In genomic region chr6:49318966-49319594, GRCm38 (mm10) we compare ENCODE assay signal across 8 mouse cellular contexts. TPM values are rescaled to one million over a fixed set of nuclear protein-coding genes. Genes with fewer than 3 reads are reported as not detected.
A peak's percentile ranks its signal among the peaks of the same experiment; 100 is the strongest.
DNase-seq lines count a peak whose midpoint lies in the region; ATAC-seq lines count a peak whose summit lies in the region.

Gene Ccdc126 (plus strand): TSS chr6:49319274.

- peak; percentile 95 to 98 for DNase-seq in adrenal gland, adult 18-20 months (ENCODE audit: low spot score in 2 of 2)
- peak; percentile 99 for DNase-seq in embryo, embryonic 11 days
- DNase-seq in gastrocnemius, postnatal 25 days, result peak; percentile 98
- DNase-seq in intestine, embryonic 14.5 days (ENCODE audit: low spot score), result peak; percentile 98
- DNase-seq in left cerebral cortex, postnatal 14 days (ENCODE audit: low spot score in 2 of 2), result peak; percentile 98 to 99
- DNase-seq in mesoderm, embryonic 11.5 days (ENCODE audit: low read depth, low spot score), result peak; percentile 98
- DNase-seq in right cerebral cortex, postnatal 36 days (ENCODE audit: low spot score in 2 of 2), result peak; percentile 97 to 98
- peak; percentile 98 for DNase-seq in yolk sac, embryonic 10.5 days (ENCODE audit: low spot score)

- H3K4me3 ChIP-seq in intestine, embryonic 14.5 days (ENCODE audit: low read depth, low read length), result peak within 1 kb of the TSS; percentile 69

- under 1% methylated on average over 45 of the region's 47 CpGs for WGBS in intestine, embryonic 14.5 days

- H3K4me1 ChIP-seq in intestine, embryonic 14.5 days (replicated peaks; ENCODE audit: control insufficient read depth, insufficient read depth, low read length), result peaks cover 14% of the 10 kb centered on the region

- peak within 1 kb of the TSS; percentile 61 for H3K4me2 ChIP-seq in intestine, embryonic 14.5 days (ENCODE audit: low read length)

- no peaks in the 10 kb centered on the region for H3K36me3 ChIP-seq in intestine, embryonic 14.5 days (ENCODE audit: control insufficient read depth, insufficient read depth, low read length)

- no peaks in the 10 kb centered on the region for H3K27me3 ChIP-seq in intestine, embryonic 14.5 days (replicated peaks; ENCODE audit: control insufficient read depth, insufficient read depth, low read length)

- no peaks in the 10 kb centered on the region for H3K9me3 ChIP-seq in intestine, embryonic 14.5 days (ENCODE audit: control insufficient read depth, low read length)

- peak within 1 kb of the TSS; percentile 84 for H3K9ac ChIP-seq in intestine, embryonic 14.5 days (ENCODE audit: low read length)

- H3K27ac ChIP-seq in intestine, embryonic 14.5 days (ENCODE audit: low read depth), result peak within 1 kb of the TSS; percentile 80

- ATAC-seq in intestine, embryonic 14.5 days (replicated peaks; ENCODE audit: low FRiP score, low TSS enrichment, low read depth), result peak; percentile 98

- intact Hi-C loops in left cerebral cortex, postnatal 14 days (cut with DNase I), result loop anchor here (2.0 kb wide), 2 partner anchors 48 to 78 kb away; no protein-coding TSS in a partner anchor

RNA-seq across cellular contexts. Expression of gene Ccdc126, which starts in this region (rescaled TPM):
- 10 to 100 TPM; 10.1 to 16.1 TPM for total RNA-seq in adrenal gland, adult 18-20 months (2021)
- 1 to 10 TPM; 1.8 to 2.0 TPM for total RNA-seq in gastrocnemius, postnatal 25 days (2021)
- polyA plus RNA-seq in intestine, embryonic 14.5 days (2014; fragmentation: Nextera tagmentation; extraction: Ambion mirVana), result 13.7 and 15.1 TPM in 2 replicates
- 1 to 10 TPM; 8.1 to 9.0 TPM for total RNA-seq in left cerebral cortex, postnatal 14 days (2021)

Comparison
In these comparisons a context has a peak if more than half of its experiments do, and no peak if none do; other contexts are left out.
1. Peak in every context shown above with its lines: DNase-seq, ATAC-seq, H3K4me3 ChIP-seq and H3K27ac ChIP-seq.